Mouse (Mus musculus): Measurements from ENCODE around the gene Lce3c. TPM values are rescaled to one million over a fixed set of nuclear protein-coding genes. Genes with fewer than 3 reads are reported as not detected.

Gene Lce3c
- polyA plus RNA-seq (2014; fragmentation: Nextera tagmentation; extraction: Ambion mirVana) = not detected in 2 replicates

DNA sequence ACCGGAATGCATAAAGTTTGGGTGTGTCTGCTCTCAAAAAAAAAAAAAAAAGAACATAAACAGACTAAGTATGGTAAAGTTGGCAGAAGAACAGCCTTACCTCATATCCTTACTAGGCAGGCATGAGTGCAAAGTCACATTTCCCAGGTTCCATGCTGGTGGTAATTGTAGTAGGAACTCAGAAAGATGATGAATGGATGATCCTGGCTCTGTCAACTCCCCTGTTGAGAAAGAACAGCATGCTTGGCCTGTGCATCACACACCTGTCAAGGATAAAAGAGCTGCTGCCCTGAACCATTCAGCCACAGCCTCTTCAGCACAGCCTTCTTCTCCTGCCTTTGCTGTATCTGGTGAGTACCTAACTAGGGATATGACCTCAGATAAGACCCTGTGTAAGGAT, at the start of gene Lce3c:
Gene Lce3c, plus strand, starts transcription at position 301 of the 400 bp plus-strand sequence.
- Histone ChIP-seq H3K27ac (replicated peaks; ENCODE audit: low read depth, low read length) (no peak within 1 kb of the TSS), H3K36me3 (ENCODE audit: control insufficient read depth, insufficient read depth, low read length) (no peaks in the 10 kb centered on the region), H3K4me3 (ENCODE audit: low read depth, low read length) (no peak within 1 kb of the TSS), H3K4me1 (ENCODE audit: control insufficient read depth, insufficient read depth, low read length) (no peaks in the 10 kb centered on the region), H3K27me3 (ENCODE audit: control insufficient read depth, insufficient read depth, low read length) (no peaks in the 10 kb centered on the region), H3K9me3 (ENCODE audit: control insufficient read depth, low read length) (no peaks in the 10 kb centered on the region), H3K4me2 (ENCODE audit: low read depth, severe bottlenecking) (no peak within 1 kb of the TSS), H3K9ac (ENCODE audit: low read length) (no peak within 1 kb of the TSS)
- DNase-seq (ENCODE audit: low spot score) (no peak), ATAC-seq (ENCODE audit: insufficient number of reproducible peaks, low FRiP score, low TSS enrichment, low read depth) (no peak)
- WGBS = 74% methylated on average over 1 of the region's 1 CpGs

GRCm38 (mm10) chr3:92894489-92894888, 49.8 kb upstream of the Lce3c start:
- Histone ChIP-seq H3K4me1 (ENCODE audit: control insufficient read depth, insufficient read depth, low read length) (no peaks in the 10 kb centered on the region), H3K27ac (replicated peaks; ENCODE audit: low read depth, low read length) (no peak overlapping the region), H3K36me3 (ENCODE audit: control insufficient read depth, insufficient read depth, low read length) (no peaks in the 10 kb centered on the region), H3K9ac (ENCODE audit: low read length) (no peak overlapping the region), H3K27me3 (ENCODE audit: control insufficient read depth, insufficient read depth, low read length) (no peaks in the 10 kb centered on the region), H3K9me3 (ENCODE audit: control insufficient read depth, low read length) (no peaks in the 10 kb centered on the region), H3K4me2 (ENCODE audit: low read depth, severe bottlenecking) (no peak overlapping the region), H3K4me3 (ENCODE audit: low read depth, low read length) (no peak overlapping the region)
- no peak for ATAC-seq (ENCODE audit: insufficient number of reproducible peaks, low FRiP score, low TSS enrichment, low read depth)
- WGBS = 67% methylated on average over 1 of the region's 1 CpGs
- no peak for DNase-seq (ENCODE audit: low spot score)

- Histone ChIP-seq H3K9me3 (ENCODE audit: control insufficient read depth, low read length) (no peaks in the 10 kb centered on the region), H3K9ac (ENCODE audit: low read length) (no peak overlapping the region), H3K4me2 (ENCODE audit: low read depth, severe bottlenecking) (no peak overlapping the region), H3K27me3 (ENCODE audit: control insufficient read depth, insufficient read depth, low read length) (no peaks in the 10 kb centered on the region), H3K4me1 (ENCODE audit: control insufficient read depth, insufficient read depth, low read length) (no peaks in the 10 kb centered on the region), H3K27ac (replicated peaks; ENCODE audit: low read depth, low read length) (no peak overlapping the region), H3K36me3 (ENCODE audit: control insufficient read depth, insufficient read depth, low read length) (no peaks in the 10 kb centered on the region), H3K4me3 (ENCODE audit: low read depth, low read length) (no peak overlapping the region)
- 27% methylated on average over 3 of the region's 3 CpGs for WGBS
- DNase-seq (ENCODE audit: low spot score) (peak; percentile 61), ATAC-seq (ENCODE audit: insufficient number of reproducible peaks, low FRiP score, low TSS enrichment, low read depth) (no peak)
These were observed 41.3 kb upstream of the Lce3c start for GRCm38 (mm10) chr3:92902992-92903391.

GRCm38 (mm10) chr3:92903640-92904039, 40.6 kb upstream of the Lce3c start:
- H3K36me3 ChIP-seq (ENCODE audit: control insufficient read depth, insufficient read depth, low read length) = no peaks in the 10 kb centered on the region
- H3K9ac ChIP-seq (ENCODE audit: low read length) = no peak overlapping the region
- H3K27me3 ChIP-seq (ENCODE audit: control insufficient read depth, insufficient read depth, low read length) = no peaks in the 10 kb centered on the region
- no peak for ATAC-seq (ENCODE audit: insufficient number of reproducible peaks, low FRiP score, low TSS enrichment, low read depth)
- no peak overlapping the region for H3K4me2 ChIP-seq (ENCODE audit: low read depth, severe bottlenecking)
- H3K4me1 ChIP-seq (ENCODE audit: control insufficient read depth, insufficient read depth, low read length) = no peaks in the 10 kb centered on the region
- H3K9me3 ChIP-seq (ENCODE audit: control insufficient read depth, low read length) = no peaks in the 10 kb centered on the region
- no peak for DNase-seq (ENCODE audit: low spot score)
- no peak overlapping the region for H3K4me3 ChIP-seq (ENCODE audit: low read depth, low read length)
- H3K27ac ChIP-seq (replicated peaks; ENCODE audit: low read depth, low read length) = no peak overlapping the region
- 33% methylated on average over 4 of the region's 4 CpGs for WGBS

- ATAC-seq (ENCODE audit: insufficient number of reproducible peaks, low FRiP score, low TSS enrichment, low read depth) (no peak), DNase-seq (ENCODE audit: low spot score) (no peak)
- Histone ChIP-seq H3K4me1 (ENCODE audit: control insufficient read depth, insufficient read depth, low read length) (no peaks in the 10 kb centered on the region), H3K36me3 (ENCODE audit: control insufficient read depth, insufficient read depth, low read length) (no peaks in the 10 kb centered on the region), H3K4me3 (ENCODE audit: low read depth, low read length) (no peak overlapping the region), H3K9me3 (ENCODE audit: control insufficient read depth, low read length) (no peaks in the 10 kb centered on the region), H3K27ac (replicated peaks; ENCODE audit: low read depth, low read length) (no peak overlapping the region), H3K4me2 (ENCODE audit: low read depth, severe bottlenecking) (no peak overlapping the region), H3K9ac (ENCODE audit: low read length) (no peak overlapping the region), H3K27me3 (ENCODE audit: control insufficient read depth, insufficient read depth, low read length) (no peaks in the 10 kb centered on the region)
- WGBS = 55% methylated on average over 3 of the region's 3 CpGs
These were observed 39.1 kb upstream of the Lce3c start for GRCm38 (mm10) chr3:92905182-92905581.

DNA sequence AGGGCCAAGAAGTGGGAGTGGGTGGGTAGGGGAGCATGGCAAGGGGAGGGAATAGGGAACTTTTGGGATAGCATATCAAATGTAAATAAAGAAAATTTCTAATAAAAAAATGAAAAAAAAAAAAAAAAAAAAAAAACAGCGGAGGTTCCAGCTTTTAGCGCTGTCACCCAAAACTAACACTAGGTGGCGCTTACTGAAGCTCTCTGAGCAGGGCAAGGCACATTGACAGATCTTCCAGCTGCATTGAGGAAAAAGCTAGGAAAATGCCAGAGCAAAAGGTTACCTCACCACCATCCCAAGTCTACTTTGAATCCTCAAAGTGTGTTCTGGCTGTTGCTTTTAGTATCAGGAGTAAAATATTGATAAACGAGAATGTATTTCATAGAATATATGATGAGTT, 36.7 kb upstream of the Lce3c start:
- ATAC-seq (ENCODE audit: insufficient number of reproducible peaks, low FRiP score, low TSS enrichment, low read depth) (no peak; the same call in 1 of the 2 replicates), DNase-seq (ENCODE audit: low spot score) (peak; percentile 33)
- Histone ChIP-seq H3K27me3 (ENCODE audit: control insufficient read depth, insufficient read depth, low read length) (no peaks in the 10 kb centered on the region), H3K4me1 (ENCODE audit: control insufficient read depth, insufficient read depth, low read length) (no peaks in the 10 kb centered on the region), H3K4me3 (ENCODE audit: low read depth, low read length) (no peak overlapping the region), H3K9me3 (ENCODE audit: control insufficient read depth, low read length) (no peaks in the 10 kb centered on the region), H3K4me2 (ENCODE audit: low read depth, severe bottlenecking) (no peak overlapping the region), H3K9ac (ENCODE audit: low read length) (no peak overlapping the region), H3K27ac (replicated peaks; ENCODE audit: low read depth, low read length) (no peak overlapping the region), H3K36me3 (ENCODE audit: control insufficient read depth, insufficient read depth, low read length) (no peaks in the 10 kb centered on the region)
- WGBS = 29% methylated on average over 4 of the region's 4 CpGs

DNA sequence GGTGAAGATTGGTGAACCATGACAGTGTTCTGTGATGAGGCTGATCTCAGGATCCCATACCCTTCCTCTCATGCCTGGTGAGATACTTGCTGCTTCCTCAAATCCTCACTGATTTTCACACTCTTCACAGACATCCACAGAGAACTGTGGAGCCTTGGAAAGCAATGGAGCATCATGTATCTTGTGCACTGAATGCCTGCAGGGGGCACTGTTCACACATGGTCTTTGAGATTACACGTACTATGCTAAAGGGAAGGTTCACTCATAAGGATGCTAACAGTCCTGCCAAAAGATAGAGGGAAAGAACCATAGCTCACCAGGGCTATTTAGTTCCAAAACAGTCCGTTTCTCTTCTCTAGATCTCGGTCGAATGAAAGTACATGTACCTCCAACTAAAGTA, 23.9 kb upstream of the Lce3c start:
- Histone ChIP-seq H3K9me3 (ENCODE audit: control insufficient read depth, low read length) (no peaks in the 10 kb centered on the region), H3K4me1 (ENCODE audit: control insufficient read depth, insufficient read depth, low read length) (no peaks in the 10 kb centered on the region), H3K4me2 (ENCODE audit: low read depth, severe bottlenecking) (no peak overlapping the region), H3K9ac (ENCODE audit: low read length) (no peak overlapping the region), H3K27ac (replicated peaks; ENCODE audit: low read depth, low read length) (no peak overlapping the region), H3K27me3 (ENCODE audit: control insufficient read depth, insufficient read depth, low read length) (no peaks in the 10 kb centered on the region), H3K4me3 (ENCODE audit: low read depth, low read length) (no peak overlapping the region), H3K36me3 (ENCODE audit: control insufficient read depth, insufficient read depth, low read length) (no peaks in the 10 kb centered on the region)
- peak; percentile 28 for DNase-seq (ENCODE audit: low spot score)
- no peak for ATAC-seq (ENCODE audit: insufficient number of reproducible peaks, low FRiP score, low TSS enrichment, low read depth)
- WGBS = 54% methylated on average over 4 of the region's 4 CpGs

- DNase-seq (ENCODE audit: low spot score) (no peak), ATAC-seq (ENCODE audit: insufficient number of reproducible peaks, low FRiP score, low TSS enrichment, low read depth) (no peak)
- Histone ChIP-seq H3K4me3 (ENCODE audit: low read depth, low read length) (no peak within 1 kb of the TSS), H3K27ac (replicated peaks; ENCODE audit: low read depth, low read length) (no peak within 1 kb of the TSS), H3K9ac (ENCODE audit: low read length) (no peak within 1 kb of the TSS), H3K4me1 (ENCODE audit: control insufficient read depth, insufficient read depth, low read length) (no peaks in the 10 kb centered on the region), H3K9me3 (ENCODE audit: control insufficient read depth, low read length) (no peaks in the 10 kb centered on the region), H3K4me2 (ENCODE audit: low read depth, severe bottlenecking) (no peak within 1 kb of the TSS), H3K27me3 (ENCODE audit: control insufficient read depth, insufficient read depth, low read length) (no peaks in the 10 kb centered on the region), H3K36me3 (ENCODE audit: control insufficient read depth, insufficient read depth, low read length) (no peaks in the 10 kb centered on the region)
- 72% methylated on average over 2 of the region's 2 CpGs for WGBS
These were observed 18.2 kb upstream of the Lce3c start, which contains the start of gene Lce3a for GRCm38 (mm10) chr3:92926130-92926529. Gene Lce3a, minus strand, starts transcription at chr3:92926230.

DNA sequence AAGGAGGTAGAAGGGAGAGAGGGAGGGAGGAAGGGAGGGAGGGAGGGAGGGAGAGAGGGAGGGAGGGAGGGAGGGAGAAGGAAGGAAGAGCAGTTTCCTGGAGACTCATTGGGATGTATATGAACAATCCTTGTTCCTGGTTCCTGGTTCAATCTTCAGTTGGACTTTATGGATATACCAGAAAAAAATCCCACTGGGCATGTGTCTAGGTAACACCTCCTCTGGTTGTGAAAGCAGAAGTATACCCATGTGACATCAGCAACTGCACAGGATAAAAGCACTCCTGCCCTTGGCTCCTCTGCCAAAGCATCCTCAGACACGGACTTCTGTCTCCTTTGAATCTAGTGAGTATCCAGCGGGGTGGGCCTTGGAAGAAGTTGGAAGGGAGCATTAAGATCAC, 11.6 kb upstream of the Lce3c start, which contains the start of gene Lce3b:
Gene Lce3b, plus strand, starts transcription at position 301 of the 400 bp plus-strand sequence.
- Histone ChIP-seq H3K27ac (replicated peaks; ENCODE audit: low read depth, low read length) (no peak within 1 kb of the TSS), H3K27me3 (ENCODE audit: control insufficient read depth, insufficient read depth, low read length) (no peaks in the 10 kb centered on the region), H3K36me3 (ENCODE audit: control insufficient read depth, insufficient read depth, low read length) (no peaks in the 10 kb centered on the region), H3K4me1 (ENCODE audit: control insufficient read depth, insufficient read depth, low read length) (no peaks in the 10 kb centered on the region), H3K4me3 (ENCODE audit: low read depth, low read length) (no peak within 1 kb of the TSS), H3K9ac (ENCODE audit: low read length) (no peak within 1 kb of the TSS), H3K9me3 (ENCODE audit: control insufficient read depth, low read length) (no peaks in the 10 kb centered on the region), H3K4me2 (ENCODE audit: low read depth, severe bottlenecking) (no peak within 1 kb of the TSS)
- 71% methylated on average over 2 of the region's 2 CpGs for WGBS
- DNase-seq (ENCODE audit: low spot score) = no peak
- no peak for ATAC-seq (ENCODE audit: insufficient number of reproducible peaks, low FRiP score, low TSS enrichment, low read depth)
